Mouse (Mus musculus): ENCODE data around the gene Fam168a. TPM values are rescaled to one million over a fixed set of nuclear protein-coding genes. Genes with fewer than 3 reads are reported as not detected.
A peak's percentile ranks its signal among the peaks of the same experiment; 100 is the strongest.

Fam168a gene
- polyA plus RNA-seq, 1 experiment from 2014 or later = 35.4 TPM

- Histone ChIP-seq H3K36me3 (peaks cover 7% of the 10 kb centered on the region; the same call in 1 of the 2 replicates), H3K27ac (peak overlapping the region; percentile 63), H3K27me3 (ENCODE audit: insufficient read depth, poor library complexity, severe bottlenecking) (no peaks in the 10 kb centered on the region), H3K4me1 (peaks cover 73% of the 10 kb centered on the region), H3K9me3 (no peaks in the 10 kb centered on the region), H3K4me3 (no peak overlapping the region)
- WGBS = 38% methylated on average over 6 of the region's 6 CpGs
- DNase-seq (ENCODE audit: low spot score) = no peak
Measured at GRCm38 (mm10) chr7:100854137-100854814, 147.8 kb downstream of the Fam168a start.

- H3K36me3 ChIP-seq = peaks cover 3% of the 10 kb centered on the region; the same call in 1 of the 2 replicates
- DNase-seq (ENCODE audit: low spot score) = no peak
- no peaks in the 10 kb centered on the region for H3K9me3 ChIP-seq
- H3K27ac ChIP-seq = peak overlapping the region; percentile 63
- 80% methylated on average over 5 of the region's 5 CpGs for WGBS
- no peaks in the 10 kb centered on the region for H3K27me3 ChIP-seq (ENCODE audit: insufficient read depth, poor library complexity, severe bottlenecking)
- no peak overlapping the region for H3K4me3 ChIP-seq
- peaks cover 76% of the 10 kb centered on the region for H3K4me1 ChIP-seq
Measured at GRCm38 (mm10) chr7:100854861-100855260, 148.4 kb downstream of the Fam168a start.

GRCm38 (mm10) chr7:100855300-100855699 lies 148.9 kb downstream of the Fam168a start:
- Histone ChIP-seq H3K4me1 (peaks cover 79% of the 10 kb centered on the region), H3K9me3 (no peaks in the 10 kb centered on the region), H3K36me3 (no peaks in the 10 kb centered on the region), H3K27ac (peak overlapping the region; percentile 76), H3K4me3 (no peak overlapping the region), H3K27me3 (ENCODE audit: insufficient read depth, poor library complexity, severe bottlenecking) (no peaks in the 10 kb centered on the region)
- 42% methylated on average over 4 of the region's 4 CpGs for WGBS
- no peak for DNase-seq (ENCODE audit: low spot score)

- no peaks in the 10 kb centered on the region for H3K36me3 ChIP-seq
- no peaks in the 10 kb centered on the region for H3K9me3 ChIP-seq
- H3K4me1 ChIP-seq = peaks cover 85% of the 10 kb centered on the region
- no peaks in the 10 kb centered on the region for H3K27me3 ChIP-seq (ENCODE audit: insufficient read depth, poor library complexity, severe bottlenecking)
- H3K4me3 ChIP-seq = no peak overlapping the region
- 58% methylated on average over 5 of the region's 5 CpGs for WGBS
- no peak for DNase-seq (ENCODE audit: low spot score)
- peak overlapping the region; percentile 76 for H3K27ac ChIP-seq
Measured at GRCm38 (mm10) chr7:100855795-100856573, 149.5 kb downstream of the Fam168a start.

- Histone ChIP-seq H3K27me3 (ENCODE audit: insufficient read depth, poor library complexity, severe bottlenecking) (no peaks in the 10 kb centered on the region), H3K4me1 (peaks cover 64% of the 10 kb centered on the region), H3K9me3 (no peaks in the 10 kb centered on the region), H3K4me3 (no peak overlapping the region; the same call in 1 of the 2 replicates), H3K36me3 (no peaks in the 10 kb centered on the region), H3K27ac (peak overlapping the region; percentile 49; the same call in 1 of the 2 replicates)
- DNase-seq (ENCODE audit: low spot score) = peak; percentile 88
- 64% methylated on average over 3 of the region's 3 CpGs for WGBS
Measured at GRCm38 (mm10) chr7:100860450-100860849, 154.0 kb downstream of the Fam168a start.

- peak overlapping the region; percentile 49; the same call in 1 of the 2 replicates for H3K27ac ChIP-seq
- 84% methylated on average over 5 of the region's 5 CpGs for WGBS
Measured at GRCm38 (mm10) chr7:100861209-100861608, 154.8 kb downstream of the Fam168a start.

GRCm38 (mm10) chr7:100862353-100862752 lies 155.9 kb downstream of the Fam168a start:
- no peaks in the 10 kb centered on the region for H3K9me3 ChIP-seq
- H3K4me1 ChIP-seq = peaks cover 52% of the 10 kb centered on the region

More at GRCm38 (mm10) chr7:100861209-100861608, 154.8 kb downstream of the Fam168a start:
- DNase-seq (ENCODE audit: low spot score) = no peak
- H3K27me3 ChIP-seq (ENCODE audit: insufficient read depth, poor library complexity, severe bottlenecking) = no peaks in the 10 kb centered on the region
- H3K36me3 ChIP-seq = no peaks in the 10 kb centered on the region
- H3K9me3 ChIP-seq = no peaks in the 10 kb centered on the region
- H3K4me3 ChIP-seq = no peak overlapping the region
- H3K4me1 ChIP-seq = peaks cover 57% of the 10 kb centered on the region

GRCm38 (mm10) chr7:100862828-100863638 lies 156.6 kb downstream of the Fam168a start, which contains the start of gene Relt:
Gene Relt (minus strand): TSS chr7:100863446.
- Histone ChIP-seq H3K36me3 (no peaks in the 10 kb centered on the region), H3K27ac (peak within 1 kb of the TSS; percentile 92), H3K27me3 (ENCODE audit: insufficient read depth, poor library complexity, severe bottlenecking) (no peaks in the 10 kb centered on the region), H3K4me3 (peak within 1 kb of the TSS; percentile 85), H3K4me1 (peaks cover 56% of the 10 kb centered on the region), H3K9me3 (no peaks in the 10 kb centered on the region)
- peak; percentile 98 for DNase-seq (ENCODE audit: low spot score)
- WGBS = under 1% methylated on average over 91 of the region's 91 CpGs

More at GRCm38 (mm10) chr7:100862353-100862752, 155.9 kb downstream of the Fam168a start:
- Histone ChIP-seq H3K36me3 (no peaks in the 10 kb centered on the region), H3K27me3 (ENCODE audit: insufficient read depth, poor library complexity, severe bottlenecking) (no peaks in the 10 kb centered on the region), H3K4me3 (peak overlapping the region; percentile 85), H3K27ac (peak overlapping the region; percentile 92)
- DNase-seq (ENCODE audit: low spot score) = no peak
- WGBS = 5% methylated on average over 4 of the region's 4 CpGs

GRCm38 (mm10) chr7:100866675-100867074 lies 160.2 kb downstream of the Fam168a start:
- H3K27me3 ChIP-seq (ENCODE audit: insufficient read depth, poor library complexity, severe bottlenecking) = no peaks in the 10 kb centered on the region
- 13% methylated on average over 3 of the region's 3 CpGs for WGBS
- H3K4me1 ChIP-seq = peaks cover 39% of the 10 kb centered on the region
- DNase-seq (ENCODE audit: low spot score) = peak; percentile 80
- H3K4me3 ChIP-seq = no peak overlapping the region
- peaks cover 5% of the 10 kb centered on the region for H3K36me3 ChIP-seq
- H3K9me3 ChIP-seq = no peaks in the 10 kb centered on the region
- no peak overlapping the region for H3K27ac ChIP-seq

- no peak overlapping the region for H3K4me3 ChIP-seq
- H3K27ac ChIP-seq = no peak overlapping the region
- H3K27me3 ChIP-seq (ENCODE audit: insufficient read depth, poor library complexity, severe bottlenecking) = no peaks in the 10 kb centered on the region
- peaks cover 14% of the 10 kb centered on the region for H3K36me3 ChIP-seq
- DNase-seq (ENCODE audit: low spot score) = no peak
- no peaks in the 10 kb centered on the region for H3K9me3 ChIP-seq
- WGBS = 44% methylated on average over 2 of the region's 2 CpGs
- peaks cover 34% of the 10 kb centered on the region for H3K4me1 ChIP-seq
Measured at GRCm38 (mm10) chr7:100867561-100867960, 161.1 kb downstream of the Fam168a start.

- Histone ChIP-seq H3K36me3 (peaks cover 24% of the 10 kb centered on the region), H3K27ac (peak overlapping the region; percentile 19; the same call in 1 of the 2 replicates)
- WGBS = 57% methylated on average over 4 of the region's 4 CpGs
Measured at GRCm38 (mm10) chr7:100868551-100868950, 162.1 kb downstream of the Fam168a start.

GRCm38 (mm10) chr7:100869877-100870629 lies 163.6 kb downstream of the Fam168a start:
- no peak for DNase-seq (ENCODE audit: low spot score)
- Histone ChIP-seq H3K36me3 (peaks cover 38% of the 10 kb centered on the region), H3K9me3 (no peaks in the 10 kb centered on the region), H3K27me3 (ENCODE audit: insufficient read depth, poor library complexity, severe bottlenecking) (no peaks in the 10 kb centered on the region), H3K27ac (peak overlapping the region; percentile 31; the same call in 1 of the 2 replicates), H3K4me3 (no peak overlapping the region), H3K4me1 (peaks cover 25% of the 10 kb centered on the region)
- WGBS = 83% methylated on average over 8 of the region's 8 CpGs

More at GRCm38 (mm10) chr7:100868551-100868950, 162.1 kb downstream of the Fam168a start:
- peaks cover 25% of the 10 kb centered on the region for H3K4me1 ChIP-seq
- H3K9me3 ChIP-seq = no peaks in the 10 kb centered on the region
- no peak overlapping the region for H3K4me3 ChIP-seq
- DNase-seq (ENCODE audit: low spot score) = no peak
- no peaks in the 10 kb centered on the region for H3K27me3 ChIP-seq (ENCODE audit: insufficient read depth, poor library complexity, severe bottlenecking)

Data from heart, embryonic 10.5 days (tissue).